Comparison of ENCODE assay signal across 22 mouse cellular contexts in the genomic region with DNA sequence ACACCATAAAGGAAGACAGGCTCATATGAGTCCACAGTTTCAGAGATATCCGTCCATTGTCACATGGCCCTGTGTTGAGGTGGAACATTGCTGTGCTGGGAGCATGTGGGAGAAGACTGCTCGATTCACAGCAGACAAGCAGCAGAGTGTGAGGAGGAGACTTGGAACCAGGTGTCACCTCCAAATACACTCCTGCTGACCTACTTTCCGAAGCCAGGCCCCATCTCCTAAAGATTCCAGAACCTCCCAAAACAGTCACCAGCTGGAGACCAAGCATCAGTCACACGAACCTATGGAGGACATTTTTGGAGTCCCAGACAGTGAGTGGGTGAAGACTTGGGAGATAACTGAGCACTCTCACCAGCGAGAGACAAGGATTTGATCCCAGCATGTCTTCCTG. TPM values are rescaled to one million over a fixed set of nuclear protein-coding genes. Genes with fewer than 3 reads are reported as not detected.
"Had no signal": no experiment of that assay in that cellular context is flagged by ENCODE, and none has a peak within 500 bp of the region (broad histone marks: within the 10 kb centered on the region; RNA-seq: fewer than 3 reads in every experiment).

No protein-coding gene starts in this region.

- H3K4me3 ChIP-seq: intestine, embryonic 15.5 days; kidney, embryonic 15.5 days; limb, embryonic 10.5 days; limb, embryonic 13.5 days; liver, embryonic 12.5 days; liver, embryonic 15.5 days; lung, embryonic 15.5 days; megakaryocyte, embryonic 14.5 days; midbrain, embryonic 10.5 days; midbrain, embryonic 13.5 days; myocyte; neural tube, embryonic 13.5 days had no signal

- DNase-seq: liver; lung, adult 18-20 months; lung, postnatal 36 days; retina, postnatal 1 day; spleen, adult 18-20 months; thymus, adult 2 months; thymus, postnatal 14 days; thymus, postnatal 4 days had no signal

- H3K4me1 ChIP-seq: intestine, embryonic 15.5 days; limb, embryonic 10.5 days; limb, embryonic 13.5 days; midbrain, embryonic 13.5 days; neural tube, embryonic 13.5 days had no signal

- H3K27ac ChIP-seq: intestine, embryonic 15.5 days; kidney, embryonic 15.5 days; limb, embryonic 10.5 days; limb, embryonic 13.5 days; liver, embryonic 12.5 days; liver, embryonic 15.5 days; lung, embryonic 15.5 days; midbrain, embryonic 10.5 days; midbrain, embryonic 13.5 days; neural tube, embryonic 13.5 days had no signal

RNA-seq across cellular contexts. Expression of a gene that starts 4.5 kb away (rescaled TPM):
- total RNA-seq: monocyte, adult 5-6 weeks; neutrophil, adult 5-6 weeks had no signal
- polyA plus RNA-seq: intestine, embryonic 15.5 days; limb, embryonic 10.5 days; limb, embryonic 13.5 days; liver, embryonic 15.5 days; midbrain, embryonic 10.5 days; neural tube, embryonic 13.5 days had no signal

RNA-seq across cellular contexts. Expression of a gene that starts 56.0 kb away (rescaled TPM):
- total RNA-seq: monocyte, adult 5-6 weeks; neutrophil, adult 5-6 weeks had no signal
- polyA plus RNA-seq: kidney, embryonic 15.5 days; limb, embryonic 10.5 days; limb, embryonic 13.5 days; lung, embryonic 15.5 days; midbrain, embryonic 10.5 days; myocyte had no signal
